Mouse (Mus musculus): ENCODE measurements around the gene Nav1. TPM values are rescaled to one million over a fixed set of nuclear protein-coding genes. Genes with fewer than 3 reads are reported as not detected.

Nav1 gene
- 99.1 and 109 TPM in 2 replicates for total RNA-seq (2014; rRNA removed)
- 37.3 and 46.5 TPM in 2 replicates for polyA plus RNA-seq (2015; fragmentation: Nextera tagmentation; extraction: Ambion mirVana)

DNA sequence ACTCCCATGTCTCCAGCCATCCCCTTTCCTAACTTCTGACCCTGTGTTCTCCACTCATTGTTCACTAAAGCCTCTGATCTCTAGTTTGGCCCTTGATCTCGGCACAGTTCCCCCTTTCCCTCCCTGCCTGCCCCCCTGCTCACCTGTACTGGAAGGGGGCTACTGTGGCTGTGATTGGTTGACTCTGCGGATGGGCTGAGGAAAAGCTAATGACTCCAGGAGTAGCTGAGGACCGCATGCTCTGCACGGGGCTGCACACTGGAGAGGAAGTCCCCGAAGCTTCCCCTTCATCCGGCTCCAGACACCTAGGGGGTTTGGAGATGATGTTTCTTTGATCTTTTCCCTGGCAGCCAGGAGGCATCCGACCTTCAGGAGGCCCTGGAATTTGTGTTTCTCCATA, at the start of gene Nav1:
TSS of gene Nav1 (minus strand) at position 277 of the 400 bp plus-strand sequence.
- Histone ChIP-seq H3K4me3 (ENCODE audit: low read depth, low read length) (no peak within 1 kb of the TSS), H3K27ac (ENCODE audit: low read depth, low read length) (no peak within 1 kb of the TSS), H3K4me2 (ENCODE audit: low read depth, low read length, poor library complexity, severe bottlenecking) (no peak within 1 kb of the TSS), H3K4me1 (ENCODE audit: insufficient read depth, low read length) (no peaks in the 10 kb centered on the region), H3K27me3 (ENCODE audit: insufficient read depth, low read length) (no peaks in the 10 kb centered on the region), H3K36me3 (ENCODE audit: insufficient read depth, low read length) (no peaks in the 10 kb centered on the region), H3K9me3 (ENCODE audit: low read length) (no peaks in the 10 kb centered on the region), H3K9ac (replicated peaks; ENCODE audit: low read length, poor library complexity, severe bottlenecking) (no peak within 1 kb of the TSS)
- TF ChIP-seq CTCF (IDR thresholded peaks at IDR 0.05) = no peak
- WGBS = 27% methylated on average over 7 of the region's 7 CpGs
- no peak for DNase-seq (ENCODE audit: low spot score)
- ATAC-seq (ENCODE audit: low FRiP score) = no peak

DNA sequence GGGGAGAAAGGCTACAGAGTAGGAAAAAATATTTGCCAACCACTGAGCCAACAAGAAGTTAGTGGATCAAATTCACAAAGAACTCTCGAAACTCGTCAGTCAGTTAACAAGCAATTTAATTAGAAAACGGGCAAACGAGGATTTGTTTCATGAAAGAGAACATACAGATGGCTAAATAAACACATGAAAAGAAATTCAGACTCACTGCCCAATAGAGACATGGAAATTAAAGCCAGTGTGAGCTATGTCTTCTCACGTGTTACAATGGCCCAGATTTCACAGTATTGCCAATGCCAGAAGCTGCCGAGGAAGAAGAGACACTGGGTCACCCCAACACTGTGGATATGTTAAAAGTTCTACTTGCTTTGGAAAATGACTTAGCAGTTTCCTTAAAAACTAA, 46.8 kb upstream of the Nav1 start:
- Histone ChIP-seq H3K4me1 (ENCODE audit: insufficient read depth, low read length) (no peaks in the 10 kb centered on the region), H3K4me3 (ENCODE audit: low read depth, low read length) (no peak overlapping the region), H3K9ac (replicated peaks; ENCODE audit: low read length, poor library complexity, severe bottlenecking) (no peak overlapping the region), H3K27me3 (ENCODE audit: insufficient read depth, low read length) (no peaks in the 10 kb centered on the region), H3K9me3 (ENCODE audit: low read length) (no peaks in the 10 kb centered on the region), H3K4me2 (ENCODE audit: low read depth, low read length, poor library complexity, severe bottlenecking) (no peak overlapping the region), H3K27ac (ENCODE audit: low read depth, low read length) (no peak overlapping the region), H3K36me3 (ENCODE audit: insufficient read depth, low read length) (no peaks in the 10 kb centered on the region)
- ATAC-seq (ENCODE audit: low FRiP score) (no peak), DNase-seq (ENCODE audit: low spot score) (no peak)
- no peak for TF ChIP-seq CTCF (IDR thresholded peaks at IDR 0.05)
- WGBS = 88% methylated on average over 6 of the region's 6 CpGs

DNA sequence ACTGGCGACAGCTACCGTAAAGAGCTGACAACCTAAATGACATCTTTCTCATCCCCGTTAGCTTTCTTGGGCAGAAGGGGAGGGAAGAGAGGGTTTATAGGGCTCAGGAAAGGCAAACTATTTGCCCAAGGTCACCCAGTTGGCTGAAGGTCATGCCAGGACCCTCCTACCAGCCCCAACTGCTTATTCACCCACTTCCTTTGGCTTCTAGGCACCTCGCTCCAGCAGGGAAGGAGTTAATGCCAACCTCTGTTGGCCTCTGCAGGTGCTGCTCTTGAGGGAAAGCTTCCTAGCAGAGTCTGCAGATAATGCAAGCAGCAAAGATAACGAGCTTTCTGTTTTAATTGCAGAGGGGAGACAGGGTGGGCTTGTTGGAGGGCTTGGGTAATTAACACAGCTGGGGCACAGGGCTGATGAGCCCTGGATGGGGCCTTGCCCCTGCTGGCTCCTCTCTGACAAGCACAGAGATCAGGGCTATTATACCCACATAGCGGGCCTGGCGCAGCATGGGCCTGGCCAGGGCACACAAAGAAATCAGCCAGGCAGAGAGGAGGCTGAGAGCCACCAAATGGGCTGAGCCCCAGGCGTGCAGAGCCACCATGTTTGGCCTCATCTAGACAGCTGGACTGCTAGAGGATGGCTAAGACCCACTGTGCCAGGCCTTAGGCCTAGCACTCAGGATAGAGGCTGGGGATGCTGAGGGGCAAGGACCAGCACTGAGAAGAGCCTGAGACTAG, 38.5 kb upstream of the Nav1 start:
- peaks cover 5% of the 10 kb centered on the region; the same call in 1 of the 2 replicates for H3K4me1 ChIP-seq (ENCODE audit: insufficient read depth, low read length)

GRCm38 (mm10) chr1:135644110-135644509, 37.0 kb upstream of the Nav1 start:
- no peaks in the 10 kb centered on the region for H3K9me3 ChIP-seq (ENCODE audit: low read length)
- peak; percentile 43 for DNase-seq (ENCODE audit: low spot score)
- no peaks in the 10 kb centered on the region for H3K36me3 ChIP-seq (ENCODE audit: insufficient read depth, low read length)
- no peak overlapping the region for H3K27ac ChIP-seq (ENCODE audit: low read depth, low read length)
- TF ChIP-seq CTCF (IDR thresholded peaks at IDR 0.05) = no peak
- no peak for ATAC-seq (ENCODE audit: low FRiP score)
- no peaks in the 10 kb centered on the region for H3K27me3 ChIP-seq (ENCODE audit: insufficient read depth, low read length)
- H3K4me2 ChIP-seq (ENCODE audit: low read depth, low read length, poor library complexity, severe bottlenecking) = no peak overlapping the region
- H3K9ac ChIP-seq (replicated peaks; ENCODE audit: low read length, poor library complexity, severe bottlenecking) = no peak overlapping the region
- no peak overlapping the region for H3K4me3 ChIP-seq (ENCODE audit: low read depth, low read length)
- H3K4me1 ChIP-seq (ENCODE audit: insufficient read depth, low read length) = peaks cover 5% of the 10 kb centered on the region; the same call in 1 of the 2 replicates
- 70% methylated on average over 5 of the region's 5 CpGs for WGBS

More for the DNA sequence above, 38.5 kb upstream of the Nav1 start:
- no peak overlapping the region for H3K4me3 ChIP-seq (ENCODE audit: low read depth, low read length)
- TF ChIP-seq CTCF (IDR thresholded peaks at IDR 0.05) = no peak
- 44% methylated on average over 8 of the region's 8 CpGs for WGBS
- peak; percentile 41 for ATAC-seq (ENCODE audit: low FRiP score)
- no peaks in the 10 kb centered on the region for H3K36me3 ChIP-seq (ENCODE audit: insufficient read depth, low read length)
- H3K4me2 ChIP-seq (ENCODE audit: low read depth, low read length, poor library complexity, severe bottlenecking) = no peak overlapping the region
- H3K9me3 ChIP-seq (ENCODE audit: low read length) = no peaks in the 10 kb centered on the region
- 0 out of 2 replicates have a peak overlapping the region, but pooled peaks have one; percentile 32 for H3K27ac ChIP-seq (ENCODE audit: low read depth, low read length)
- H3K9ac ChIP-seq (replicated peaks; ENCODE audit: low read length, poor library complexity, severe bottlenecking) = no peak overlapping the region
- peak; percentile 49 for DNase-seq (ENCODE audit: low spot score)
- H3K27me3 ChIP-seq (ENCODE audit: insufficient read depth, low read length) = no peaks in the 10 kb centered on the region

- WGBS = 83% methylated on average over 3 of the region's 3 CpGs
- no peaks in the 10 kb centered on the region for H3K27me3 ChIP-seq (ENCODE audit: insufficient read depth, low read length)
- no peak overlapping the region for H3K27ac ChIP-seq (ENCODE audit: low read depth, low read length)
- no peak overlapping the region for H3K9ac ChIP-seq (replicated peaks; ENCODE audit: low read length, poor library complexity, severe bottlenecking)
- H3K4me3 ChIP-seq (ENCODE audit: low read depth, low read length) = no peak overlapping the region
- peaks cover 5% of the 10 kb centered on the region; the same call in 1 of the 2 replicates for H3K4me1 ChIP-seq (ENCODE audit: insufficient read depth, low read length)
- DNase-seq (ENCODE audit: low spot score) = no peak
- TF ChIP-seq CTCF (IDR thresholded peaks at IDR 0.05) = no peak
- no peaks in the 10 kb centered on the region for H3K9me3 ChIP-seq (ENCODE audit: low read length)
- H3K4me2 ChIP-seq (ENCODE audit: low read depth, low read length, poor library complexity, severe bottlenecking) = no peak overlapping the region
- ATAC-seq (ENCODE audit: low FRiP score) = no peak
- no peaks in the 10 kb centered on the region for H3K36me3 ChIP-seq (ENCODE audit: insufficient read depth, low read length)
Measured at GRCm38 (mm10) chr1:135643691-135644090, 36.6 kb upstream of the Nav1 start.

DNA sequence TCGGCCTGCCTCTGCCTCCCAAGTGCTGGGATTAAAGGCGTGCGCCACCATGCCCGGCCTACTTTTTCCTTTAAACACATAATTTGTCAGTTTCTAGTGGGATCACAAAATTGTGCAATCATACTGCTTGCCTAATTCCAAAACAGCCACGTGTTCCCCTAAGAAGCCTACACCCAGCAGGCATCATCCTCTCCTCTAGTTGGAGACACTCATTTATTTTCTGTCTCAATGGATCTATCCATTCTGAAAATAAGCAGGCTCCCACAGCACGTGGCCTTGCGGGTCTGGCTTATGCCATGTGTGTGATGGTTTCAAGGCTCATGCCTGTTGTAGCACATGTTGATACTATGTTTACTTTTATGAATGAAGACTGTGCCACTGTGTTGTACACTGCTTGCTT, 32.8 kb upstream of the Nav1 start:
- Histone ChIP-seq H3K9me3 (ENCODE audit: low read length) (no peaks in the 10 kb centered on the region), H3K27me3 (ENCODE audit: insufficient read depth, low read length) (no peaks in the 10 kb centered on the region), H3K9ac (replicated peaks; ENCODE audit: low read length, poor library complexity, severe bottlenecking) (no peak overlapping the region), H3K4me2 (ENCODE audit: low read depth, low read length, poor library complexity, severe bottlenecking) (no peak overlapping the region), H3K4me3 (ENCODE audit: low read depth, low read length) (no peak overlapping the region), H3K4me1 (ENCODE audit: insufficient read depth, low read length) (peaks cover 2% of the 10 kb centered on the region; the same call in 1 of the 2 replicates), H3K36me3 (ENCODE audit: insufficient read depth, low read length) (no peaks in the 10 kb centered on the region), H3K27ac (ENCODE audit: low read depth, low read length) (no peak overlapping the region)
- ATAC-seq (ENCODE audit: low FRiP score) = no peak
- TF ChIP-seq CTCF (IDR thresholded peaks at IDR 0.05) = no peak
- DNase-seq (ENCODE audit: low spot score) = no peak
- 94% methylated on average over 7 of the region's 7 CpGs for WGBS

Measured in midbrain, postnatal 0 days (tissue).